Mouse (Mus musculus): Measurements from ENCODE around the gene Ltbp2.
A peak's percentile ranks its signal among the peaks of the same experiment; 100 is the strongest.

- TF ChIP-seq POLR2A (IDR thresholded peaks at IDR 0.05; ENCODE audit: control insufficient read depth, low read depth, low read length) (peak; percentile 91), CTCF (IDR thresholded peaks at IDR 0.05; ENCODE audit: control insufficient read depth, insufficient read depth, insufficient replicate concordance, low read depth, low read length) (no peak)
These were observed 103.4 kb downstream of the Ltbp2 start, which contains the start of the genes Npc2 and Isca2 for GRCm38 (mm10) chr12:84772726-84773441.
